Mouse (Mus musculus) layer of hippocampus, adult 11-12 months (tissue): Measurements from ENCODE around the gene Podn.

Source experiments
- DNase-seq: peaks from one replicate; pipeline ENCODE4 v3.0.0; 2022; ENCODE audit warnings: low spot score

The Podn gene

DNA sequence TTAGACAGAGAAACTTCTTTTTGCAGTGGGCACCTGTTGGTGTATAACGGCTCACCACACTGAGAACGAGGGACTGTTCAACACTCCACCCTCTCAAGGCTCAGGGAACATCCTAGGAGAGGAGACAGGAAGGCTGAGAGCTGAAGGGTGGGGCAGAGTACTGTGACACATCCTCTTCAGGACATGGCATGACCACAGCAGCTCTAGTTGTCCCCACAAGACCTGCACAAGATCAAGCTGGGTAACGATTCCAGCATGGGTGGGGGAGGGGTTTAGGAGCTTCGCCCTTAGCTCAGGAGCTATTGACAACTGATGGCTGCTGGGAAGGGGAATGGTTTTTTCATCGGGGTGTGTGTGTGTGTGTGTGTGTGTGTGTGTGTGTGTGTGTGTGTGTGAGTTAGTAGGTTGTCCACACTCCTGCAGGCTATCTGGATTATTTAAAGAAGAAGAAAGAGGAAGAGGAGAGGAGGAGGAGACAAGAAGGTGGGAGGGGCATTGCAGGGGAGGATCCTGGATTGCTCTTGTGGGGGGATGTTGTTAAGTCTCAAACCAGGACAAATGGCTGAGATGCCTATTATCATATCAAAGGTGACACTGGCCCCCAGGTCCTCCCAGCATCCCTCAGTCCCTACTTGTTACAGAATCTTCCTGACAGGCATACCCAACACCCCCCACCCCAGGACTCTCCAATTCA lies 129.7 kb downstream of the Podn start:
- no peak for DNase-seq
